Mouse (Mus musculus) midbrain, embryonic 10.5 days (tissue): ENCODE data around the gene Kif3b. TPM values are rescaled to one million over a fixed set of nuclear protein-coding genes. Genes with fewer than 3 reads are reported as not detected.

Source experiments
- DNase-seq: peaks from one replicate; pipeline ENCODE4 v3.0.0-alpha.2; 2017; ENCODE audit warnings: low spot score
- H3K27ac ChIP-seq: fragments of 300-500 bp; sonication (generic); replicated peaks from 2 replicates; pipeline ENCODE4 v1.5.1; 2016; ENCODE audit warnings: mild to moderate bottlenecking
- H3K27me3 ChIP-seq: fragments of 300-500 bp; sonication (generic); 2 replicates; pipeline ENCODE4 v1.6.1; 2016; ENCODE audit warnings: low read depth, mild to moderate bottlenecking; ENCODE audit not compliant: poor library complexity, severe bottlenecking
- H3K36me3 ChIP-seq: fragments of 300-500 bp; sonication (generic); 2 replicates; pipeline ENCODE4 v1.6.1; 2016; ENCODE audit warnings: mild to moderate bottlenecking, moderate library complexity
- H3K4me1 ChIP-seq: fragments of 300-500 bp; sonication (generic); 2 replicates; pipeline ENCODE4 v1.6.1; 2016
- H3K4me3 ChIP-seq: fragments of 300-500 bp; sonication (generic); 2 replicates; pipeline ENCODE4 v1.5.1; 2016; ENCODE audit warnings: mild to moderate bottlenecking, moderate library complexity
- H3K9me3 ChIP-seq: fragments of 300-500 bp; sonication (generic); replicated peaks from 2 replicates; pipeline ENCODE4 v1.6.1; 2016; ENCODE audit warnings: mild to moderate bottlenecking
- WGBS: fragments of 180-500 bp; shearing (Covaris S2); methylation state at CpG from one replicate; pipeline ENCODE4 v1.1.7; 2016; 5-methylcytosine and 5-hydroxymethylcytosine counted together
- polyA plus RNA-seq: library from polyadenylated mRNA; unstranded; fragments of >200 nt; fragmentation: Nextera tagmentation; extraction: Ambion mirVana; gene quantifications from 2 replicates; pipeline ENCODE4 v1.2.1, GENCODE M21; 2016

The Kif3b gene
- polyA plus RNA-seq, 1 experiment from 2014 or later, result 7.0 TPM

DNA sequence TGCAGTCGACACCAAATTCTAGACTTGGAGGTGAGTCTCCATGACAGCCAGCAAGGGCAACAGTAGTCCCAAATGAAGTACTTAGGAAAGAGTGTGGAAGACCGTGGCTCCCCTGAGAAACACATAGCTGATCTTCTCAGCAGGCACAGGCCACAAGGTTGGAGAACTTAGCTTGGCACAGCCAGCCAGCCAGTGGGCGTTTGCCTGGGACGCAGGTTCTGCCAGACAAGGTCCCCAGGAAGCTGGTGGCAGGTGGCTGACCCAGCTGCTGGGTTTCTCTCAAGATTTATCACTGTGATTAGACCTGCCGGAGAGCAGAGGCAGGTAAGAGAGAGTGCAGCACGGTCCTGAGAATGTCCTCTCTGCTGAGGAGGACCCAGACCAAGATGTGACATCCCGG lies 17.4 kb downstream of the Kif3b start:
- Histone ChIP-seq H3K4me3 (no peak overlapping the region), H3K9me3 (no peaks in the 10 kb centered on the region), H3K27me3 (no peaks in the 10 kb centered on the region), H3K27ac (no peak overlapping the region), H3K4me1 (no peaks in the 10 kb centered on the region), H3K36me3 (no peaks in the 10 kb centered on the region; the same call in 1 of the 2 replicates)
- WGBS, result 90% methylated on average over 7 of the region's 7 CpGs
- no peak for DNase-seq

DNA sequence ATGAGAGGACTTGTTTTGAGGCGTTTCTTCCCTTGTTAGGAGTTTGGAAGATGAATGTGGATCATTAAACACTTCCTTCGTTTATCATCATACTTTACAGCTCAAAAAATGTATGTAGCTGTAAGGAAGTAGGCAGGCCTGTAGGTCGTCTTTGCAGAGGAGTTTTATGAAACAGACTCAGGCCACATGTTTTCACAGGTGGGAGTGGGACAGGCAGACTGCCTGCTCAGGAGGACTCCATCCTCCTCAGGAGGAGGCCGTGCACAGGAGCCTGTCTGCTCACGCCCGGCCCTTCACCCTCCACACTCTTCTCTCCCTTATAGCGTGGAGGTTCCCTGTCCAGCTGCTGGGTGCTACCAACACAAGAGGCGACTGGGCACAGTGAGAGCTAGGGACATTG lies 17.9 kb downstream of the Kif3b start:
- 84% methylated on average over 8 of the region's 8 CpGs for WGBS
- Histone ChIP-seq H3K36me3 (no peaks in the 10 kb centered on the region; the same call in 1 of the 2 replicates), H3K9me3 (no peaks in the 10 kb centered on the region), H3K27me3 (no peaks in the 10 kb centered on the region), H3K27ac (no peak overlapping the region), H3K4me3 (no peak overlapping the region), H3K4me1 (no peaks in the 10 kb centered on the region)
- no peak for DNase-seq

DNA sequence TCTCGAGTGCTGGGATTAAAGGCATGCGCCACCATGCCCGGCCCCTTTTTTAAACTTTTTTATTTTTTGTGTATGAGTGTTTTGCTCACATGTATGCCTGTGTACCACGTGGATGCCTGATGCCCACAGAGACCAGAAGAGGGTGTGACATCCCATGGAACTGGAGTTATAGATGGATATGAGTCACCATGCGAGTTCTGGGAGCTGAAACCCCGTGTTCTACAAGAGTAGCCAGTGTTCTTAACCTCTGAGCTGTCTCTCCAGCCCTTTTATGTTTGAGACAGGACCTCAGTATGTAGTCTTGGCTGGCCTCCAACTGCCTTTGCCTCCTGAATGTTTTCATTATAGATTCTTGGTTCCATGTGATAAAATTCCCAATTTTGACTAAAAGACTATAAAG lies 19.0 kb downstream of the Kif3b start:
- H3K4me3 ChIP-seq, result no peak overlapping the region
- no peak for DNase-seq
- no peaks in the 10 kb centered on the region for H3K9me3 ChIP-seq
- no peaks in the 10 kb centered on the region for H3K4me1 ChIP-seq
- H3K36me3 ChIP-seq, result no peaks in the 10 kb centered on the region; the same call in 1 of the 2 replicates
- H3K27ac ChIP-seq, result no peak overlapping the region
- no peaks in the 10 kb centered on the region for H3K27me3 ChIP-seq
- 91% methylated on average over 6 of the region's 6 CpGs for WGBS

DNA sequence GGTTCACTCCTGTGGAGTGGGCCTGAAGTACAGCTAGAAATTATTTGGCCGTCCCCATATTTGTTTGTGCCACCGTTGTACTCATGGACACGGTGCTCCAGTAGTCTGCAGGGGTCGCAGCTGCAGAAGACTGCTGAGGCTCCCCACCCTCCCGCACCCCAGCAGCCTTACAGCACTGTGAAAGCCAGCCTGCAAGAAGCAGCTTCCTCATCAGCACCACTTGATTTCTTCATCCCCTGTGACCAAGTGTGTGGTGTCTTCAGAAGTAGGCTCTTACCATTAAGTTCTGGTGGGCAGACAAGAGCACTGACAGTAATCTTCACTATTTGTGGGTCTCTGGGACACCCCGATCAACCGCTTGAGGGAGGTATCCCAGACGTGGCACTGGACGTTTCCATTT lies 21.7 kb downstream of the Kif3b start:
- Histone ChIP-seq H3K27ac (no peak overlapping the region), H3K4me1 (no peaks in the 10 kb centered on the region), H3K36me3 (peaks cover 18% of the 10 kb centered on the region), H3K4me3 (no peak overlapping the region), H3K27me3 (no peaks in the 10 kb centered on the region), H3K9me3 (no peaks in the 10 kb centered on the region)
- DNase-seq, result no peak
- WGBS, result 93% methylated on average over 9 of the region's 9 CpGs

DNA sequence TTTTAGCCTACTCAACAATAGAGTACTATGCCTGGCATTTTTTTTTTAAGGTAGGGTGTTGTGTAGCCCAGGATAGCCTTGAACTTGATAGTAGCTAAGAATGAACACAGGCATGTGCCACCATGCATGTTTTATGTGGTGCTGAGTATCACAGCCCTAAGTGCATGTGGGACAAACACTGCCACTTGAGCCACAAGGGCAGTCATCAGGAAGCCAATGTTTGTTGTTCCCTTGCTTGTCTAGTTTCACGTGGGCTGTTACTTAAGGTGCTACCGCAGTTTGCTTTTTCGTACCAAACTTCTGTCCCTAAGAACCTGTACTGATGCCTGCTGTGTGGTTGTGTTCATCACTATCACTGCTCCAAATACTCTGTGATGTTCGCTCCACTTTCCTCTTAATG lies 27.2 kb downstream of the Kif3b start:
- Histone ChIP-seq H3K4me3 (no peak overlapping the region), H3K36me3 (peaks cover 68% of the 10 kb centered on the region), H3K27me3 (no peaks in the 10 kb centered on the region), H3K4me1 (no peaks in the 10 kb centered on the region), H3K9me3 (no peaks in the 10 kb centered on the region), H3K27ac (no peak overlapping the region)
- no peak for DNase-seq
- 94% methylated on average over 4 of the region's 4 CpGs for WGBS

DNA sequence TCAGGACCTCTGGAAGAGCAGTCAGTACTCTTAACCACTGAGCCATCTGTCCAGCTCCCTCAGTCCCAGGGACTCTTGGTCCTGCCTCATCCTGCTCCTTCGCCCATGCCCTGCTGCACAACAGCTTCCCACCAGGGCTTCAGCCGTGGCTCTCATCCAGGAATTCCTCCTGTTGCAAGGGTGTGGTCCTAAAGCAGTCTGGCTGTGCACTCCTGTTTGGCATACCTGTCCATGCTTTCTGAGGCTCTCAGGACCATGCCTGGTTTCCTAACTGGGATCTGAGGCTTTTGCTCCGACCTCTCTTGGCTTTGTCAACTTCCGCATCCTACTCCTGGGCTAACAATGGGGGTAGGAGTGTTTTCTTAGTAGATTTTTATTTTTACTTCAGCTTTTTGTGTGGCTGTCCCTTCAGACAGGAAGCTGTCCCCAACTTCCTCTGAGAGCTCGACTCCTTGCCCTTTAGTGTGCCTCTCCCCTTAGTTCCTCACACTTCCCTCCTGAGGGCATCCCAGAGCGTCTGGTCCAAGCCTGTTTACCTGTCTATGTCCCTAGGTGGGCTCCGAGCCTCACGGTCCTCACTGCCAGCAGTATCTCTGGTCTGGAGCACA lies 27.9 kb downstream of the Kif3b start:
- H3K4me3 ChIP-seq, result no peak overlapping the region
- no peaks in the 10 kb centered on the region for H3K9me3 ChIP-seq
- no peak for DNase-seq
- H3K27ac ChIP-seq, result no peak overlapping the region
- WGBS, result 86% methylated on average over 8 of the region's 8 CpGs
- H3K27me3 ChIP-seq, result no peaks in the 10 kb centered on the region
- H3K4me1 ChIP-seq, result no peaks in the 10 kb centered on the region
- peaks cover 75% of the 10 kb centered on the region for H3K36me3 ChIP-seq

DNA sequence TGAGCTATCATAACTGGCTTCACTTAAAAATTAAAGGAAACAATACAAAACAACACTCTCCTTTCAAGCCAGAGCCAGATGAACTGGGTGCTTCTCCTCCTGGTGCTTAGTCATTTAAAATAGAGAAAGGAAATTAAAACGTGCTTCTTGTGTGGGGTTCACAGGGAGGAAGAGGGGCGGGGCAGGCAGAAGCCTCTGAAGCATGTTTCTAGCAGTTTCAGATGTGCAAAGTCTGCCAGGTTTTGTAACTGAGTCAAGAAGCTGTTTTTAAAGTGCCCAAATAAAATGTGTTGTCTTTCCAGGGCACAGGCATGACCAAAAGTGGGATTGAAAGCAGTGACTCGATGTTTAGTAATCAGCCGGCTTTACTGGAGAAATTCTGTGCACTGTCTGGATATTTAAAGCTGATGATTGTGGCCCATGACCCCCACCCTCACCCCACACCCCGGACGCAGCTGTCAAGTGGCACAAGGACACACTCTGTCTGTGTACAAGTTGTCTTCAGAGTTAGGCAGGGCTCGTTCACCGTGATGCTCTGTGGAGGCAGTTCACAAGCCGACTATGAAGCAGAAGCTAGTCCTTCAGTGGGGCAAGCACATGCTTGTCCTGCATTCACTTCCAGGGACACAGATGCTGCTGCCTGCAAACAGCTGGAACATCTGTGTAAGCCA lies 34.6 kb downstream of the Kif3b start:
- DNase-seq, result no peak
- no peak overlapping the region for H3K27ac ChIP-seq
- peaks cover 95% of the 10 kb centered on the region for H3K36me3 ChIP-seq
- no peak overlapping the region for H3K4me3 ChIP-seq
- 88% methylated on average over 9 of the region's 9 CpGs for WGBS
- no peaks in the 10 kb centered on the region for H3K9me3 ChIP-seq
- H3K27me3 ChIP-seq, result no peaks in the 10 kb centered on the region
- no peaks in the 10 kb centered on the region for H3K4me1 ChIP-seq

DNA sequence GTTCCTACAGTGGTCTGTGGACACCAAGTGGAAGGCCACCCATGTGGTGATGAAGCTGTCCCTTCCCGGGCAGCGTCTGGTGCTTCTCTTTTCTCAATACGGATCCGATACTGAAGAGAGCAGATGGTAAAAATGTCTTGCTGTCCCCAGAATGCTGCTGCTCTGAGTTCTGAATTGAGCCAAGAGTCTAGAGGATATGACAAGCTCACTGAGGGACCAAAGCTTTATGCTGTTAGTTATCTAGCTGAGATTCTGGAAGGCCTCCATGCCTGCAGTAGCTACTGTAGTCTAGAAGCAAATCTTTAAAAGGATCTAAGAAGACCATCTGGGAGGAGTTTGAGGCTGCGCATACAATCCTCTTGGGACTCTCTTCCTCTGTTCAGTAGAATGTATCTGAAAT lies 41.1 kb downstream of the Kif3b start:
- H3K36me3 ChIP-seq, result peaks cover 54% of the 10 kb centered on the region
- H3K9me3 ChIP-seq, result no peaks in the 10 kb centered on the region
- 94% methylated on average over 5 of the region's 5 CpGs for WGBS

DNA sequence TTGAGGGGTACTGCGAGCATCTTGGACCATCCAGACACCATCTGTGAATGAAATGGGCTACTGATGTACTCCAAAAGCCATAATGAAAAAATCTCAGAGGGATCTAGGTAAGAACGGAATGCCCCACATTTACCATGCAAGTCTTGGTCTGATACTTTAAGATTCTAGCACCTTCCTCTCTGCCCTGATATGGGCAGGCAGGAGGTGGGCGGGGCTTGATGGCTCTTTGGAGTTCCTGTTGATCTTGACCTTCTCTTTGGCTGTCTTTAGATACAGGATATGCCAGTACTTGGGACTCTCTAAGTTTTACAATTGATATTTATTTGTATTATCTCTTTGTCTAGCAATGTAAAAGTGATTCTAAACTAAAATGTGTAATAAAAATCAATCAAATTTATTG lies 41.8 kb downstream of the Kif3b start:
- 98% methylated on average over 3 of the region's 3 CpGs for WGBS
- Histone ChIP-seq H3K4me3 (no peak overlapping the region), H3K27me3 (no peaks in the 10 kb centered on the region), H3K9me3 (no peaks in the 10 kb centered on the region), H3K36me3 (peaks cover 47% of the 10 kb centered on the region), H3K4me1 (peaks cover 7% of the 10 kb centered on the region; the same call in 1 of the 2 replicates), H3K27ac (no peak overlapping the region)
- no peak for DNase-seq

More for the DNA sequence above, 41.1 kb downstream of the Kif3b start:
- H3K4me3 ChIP-seq, result no peak overlapping the region
- DNase-seq, result no peak
- H3K27me3 ChIP-seq, result no peaks in the 10 kb centered on the region
- no peak overlapping the region for H3K27ac ChIP-seq
- peaks cover 1% of the 10 kb centered on the region; the same call in 1 of the 2 replicates for H3K4me1 ChIP-seq

DNA sequence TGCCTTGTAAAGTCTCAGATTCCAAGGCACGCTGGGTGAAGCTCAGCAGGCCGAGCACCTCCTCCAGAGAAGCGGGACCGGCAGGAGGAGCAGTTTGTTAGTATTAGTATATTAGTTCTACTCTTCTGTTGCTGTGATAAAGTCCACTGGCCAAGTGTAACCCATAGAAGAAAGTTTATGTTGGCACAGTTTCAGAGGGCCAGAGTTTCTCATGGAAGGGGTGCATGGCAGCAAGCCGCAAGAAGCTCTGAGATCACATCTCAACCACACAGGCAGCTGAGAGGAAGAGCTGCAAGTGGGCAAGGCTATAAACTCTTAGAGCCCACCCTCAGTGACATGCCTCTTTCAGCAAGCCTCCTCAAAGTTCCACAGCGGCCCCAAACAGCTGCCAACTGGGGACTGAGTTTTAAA lies 42.6 kb downstream of the Kif3b start:
- no peaks in the 10 kb centered on the region for H3K9me3 ChIP-seq
- H3K4me3 ChIP-seq, result no peak overlapping the region
- H3K36me3 ChIP-seq, result peaks cover 39% of the 10 kb centered on the region
- no peak overlapping the region for H3K27ac ChIP-seq
- no peak for DNase-seq
- peaks cover 7% of the 10 kb centered on the region; the same call in 1 of the 2 replicates for H3K4me1 ChIP-seq
- 93% methylated on average over 6 of the region's 6 CpGs for WGBS
- H3K27me3 ChIP-seq, result no peaks in the 10 kb centered on the region

DNA sequence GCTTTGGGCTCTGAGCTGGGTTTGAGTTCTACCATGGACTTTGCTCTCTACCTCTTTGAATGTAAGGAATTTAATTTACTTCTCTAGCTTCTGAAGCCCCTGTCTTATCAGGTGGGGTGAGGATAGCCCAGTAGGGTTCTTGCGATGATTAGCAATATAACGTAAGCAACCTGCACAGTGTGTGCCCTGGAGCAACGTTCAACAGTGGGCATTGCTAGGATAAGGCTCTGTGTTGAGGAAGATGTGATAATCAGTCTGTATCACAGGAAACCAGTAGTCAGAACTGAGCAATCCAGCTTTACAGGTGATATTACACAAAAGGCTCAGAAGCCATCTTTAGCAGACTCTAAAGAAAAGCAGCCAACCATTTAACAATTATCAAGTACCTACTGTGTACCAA lies 43.1 kb downstream of the Kif3b start:
- no peak for DNase-seq
- no peak overlapping the region for H3K4me3 ChIP-seq
- 84% methylated on average over 3 of the region's 3 CpGs for WGBS
- H3K9me3 ChIP-seq, result no peaks in the 10 kb centered on the region
- peaks cover 38% of the 10 kb centered on the region for H3K36me3 ChIP-seq
- no peaks in the 10 kb centered on the region for H3K27me3 ChIP-seq
- no peak overlapping the region for H3K27ac ChIP-seq
- H3K4me1 ChIP-seq, result peaks cover 7% of the 10 kb centered on the region; the same call in 1 of the 2 replicates

DNA sequence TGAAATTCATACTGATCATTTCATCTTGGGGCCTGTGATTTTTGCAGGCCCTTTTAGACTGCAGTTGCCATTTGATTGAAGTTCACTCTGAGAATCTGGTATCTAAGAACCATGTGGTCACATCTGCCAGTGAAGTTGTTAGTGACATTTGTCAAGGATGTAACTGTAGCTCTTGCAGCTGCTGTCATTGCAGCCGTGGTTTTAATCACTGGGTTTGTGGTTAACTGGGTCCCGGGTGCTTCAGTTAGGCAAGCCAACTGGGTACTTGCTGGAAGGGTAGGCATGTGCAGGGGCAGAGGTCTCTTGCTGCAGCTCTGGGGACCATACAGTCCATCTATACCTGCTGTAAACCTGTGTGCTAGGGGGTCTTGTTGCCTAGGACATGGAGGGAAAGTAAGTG lies 44.9 kb downstream of the Kif3b start:
- DNase-seq, result no peak
- Histone ChIP-seq H3K9me3 (no peaks in the 10 kb centered on the region), H3K4me1 (peaks cover 7% of the 10 kb centered on the region; the same call in 1 of the 2 replicates), H3K4me3 (no peak overlapping the region), H3K36me3 (peaks cover 19% of the 10 kb centered on the region), H3K27me3 (no peaks in the 10 kb centered on the region), H3K27ac (no peak overlapping the region)
- 79% methylated on average over 2 of the region's 2 CpGs for WGBS
